Mouse (Mus musculus): ENCODE measurements around the gene Guca1b. TPM values are rescaled to one million over a fixed set of nuclear protein-coding genes. Genes with fewer than 3 reads are reported as not detected.

Gene Guca1b
- polyA plus RNA-seq, 1 experiment from 2014 or later, result 0.60 TPM

GRCm38 (mm10) chr17:47373991-47374390, 11.2 kb upstream of the Guca1b start:
- Histone ChIP-seq H3K9me3 (ENCODE audit: control insufficient read depth, low read length) (no peaks in the 10 kb centered on the region), H3K27ac (ENCODE audit: low read depth, low read length) (no peak overlapping the region), H3K4me3 (ENCODE audit: low read depth, low read length) (no peak overlapping the region), H3K4me1 (replicated peaks; ENCODE audit: control insufficient read depth, insufficient read depth, low read length) (peaks cover 2% of the 10 kb centered on the region; the same call in 1 of the 2 replicates), H3K4me2 (no peak overlapping the region), H3K9ac (ENCODE audit: low read depth, low read length) (no peak overlapping the region), H3K27me3 (replicated peaks; ENCODE audit: control insufficient read depth, insufficient read depth, low read length) (no peaks in the 10 kb centered on the region), H3K36me3 (ENCODE audit: control insufficient read depth, insufficient read depth, low read length) (peaks cover 32% of the 10 kb centered on the region)
- WGBS, result 81% methylated on average over 6 of the region's 6 CpGs
- no peak for ATAC-seq (replicated peaks; ENCODE audit: low FRiP score)
- no peak for DNase-seq (ENCODE audit: low spot score)

GRCm38 (mm10) chr17:47376779-47377280, 8.4 kb upstream of the Guca1b start:
- H3K9ac ChIP-seq (ENCODE audit: low read depth, low read length), result no peak overlapping the region
- WGBS, result 85% methylated on average over 6 of the region's 6 CpGs
- H3K9me3 ChIP-seq (ENCODE audit: control insufficient read depth, low read length), result no peaks in the 10 kb centered on the region
- no peak overlapping the region for H3K27ac ChIP-seq (ENCODE audit: low read depth, low read length)
- H3K4me3 ChIP-seq (ENCODE audit: low read depth, low read length), result no peak overlapping the region
- peaks cover 38% of the 10 kb centered on the region for H3K36me3 ChIP-seq (ENCODE audit: control insufficient read depth, insufficient read depth, low read length)
- ATAC-seq (replicated peaks; ENCODE audit: low FRiP score) (no peak), DNase-seq (ENCODE audit: low spot score) (no peak)
- H3K4me1 ChIP-seq (replicated peaks; ENCODE audit: control insufficient read depth, insufficient read depth, low read length), result no peaks in the 10 kb centered on the region; the same call in 1 of the 2 replicates
- no peaks in the 10 kb centered on the region for H3K27me3 ChIP-seq (replicated peaks; ENCODE audit: control insufficient read depth, insufficient read depth, low read length)
- no peak overlapping the region for H3K4me2 ChIP-seq

GRCm38 (mm10) chr17:47378133-47378532, 7.1 kb upstream of the Guca1b start:
- DNase-seq (ENCODE audit: low spot score), result no peak
- no peak overlapping the region for H3K4me2 ChIP-seq
- H3K36me3 ChIP-seq (ENCODE audit: control insufficient read depth, insufficient read depth, low read length), result peaks cover 33% of the 10 kb centered on the region
- no peak overlapping the region for H3K4me3 ChIP-seq (ENCODE audit: low read depth, low read length)
- H3K9ac ChIP-seq (ENCODE audit: low read depth, low read length), result no peak overlapping the region
- ATAC-seq (replicated peaks; ENCODE audit: low FRiP score), result no peak
- WGBS, result 89% methylated on average over 15 of the region's 15 CpGs
- H3K9me3 ChIP-seq (ENCODE audit: control insufficient read depth, low read length), result no peaks in the 10 kb centered on the region
- H3K27me3 ChIP-seq (replicated peaks; ENCODE audit: control insufficient read depth, insufficient read depth, low read length), result no peaks in the 10 kb centered on the region
- H3K27ac ChIP-seq (ENCODE audit: low read depth, low read length), result no peak overlapping the region
- no peaks in the 10 kb centered on the region; the same call in 1 of the 2 replicates for H3K4me1 ChIP-seq (replicated peaks; ENCODE audit: control insufficient read depth, insufficient read depth, low read length)

- WGBS, result 90% methylated on average over 11 of the region's 11 CpGs
- Histone ChIP-seq H3K9me3 (ENCODE audit: control insufficient read depth, low read length) (no peaks in the 10 kb centered on the region; the same call in 1 of the 2 replicates), H3K9ac (ENCODE audit: low read depth, low read length) (no peak overlapping the region), H3K27ac (ENCODE audit: low read depth, low read length) (no peak overlapping the region), H3K4me1 (replicated peaks; ENCODE audit: control insufficient read depth, insufficient read depth, low read length) (no peaks in the 10 kb centered on the region; the same call in 1 of the 2 replicates), H3K36me3 (ENCODE audit: control insufficient read depth, insufficient read depth, low read length) (peaks cover 16% of the 10 kb centered on the region), H3K4me3 (ENCODE audit: low read depth, low read length) (no peak overlapping the region), H3K4me2 (no peak overlapping the region), H3K27me3 (replicated peaks; ENCODE audit: control insufficient read depth, insufficient read depth, low read length) (no peaks in the 10 kb centered on the region)
- DNase-seq (ENCODE audit: low spot score), result no peak
- ATAC-seq (replicated peaks; ENCODE audit: low FRiP score), result no peak
Observed at GRCm38 (mm10) chr17:47381917-47382316, 3.3 kb upstream of the Guca1b start.

GRCm38 (mm10) chr17:47383266-47383665, 1.9 kb upstream of the Guca1b start:
- Histone ChIP-seq H3K9ac (ENCODE audit: low read depth, low read length) (no peak overlapping the region), H3K27ac (ENCODE audit: low read depth, low read length) (no peak overlapping the region), H3K36me3 (ENCODE audit: control insufficient read depth, insufficient read depth, low read length) (peaks cover 11% of the 10 kb centered on the region), H3K9me3 (ENCODE audit: control insufficient read depth, low read length) (no peaks in the 10 kb centered on the region; the same call in 1 of the 2 replicates), H3K27me3 (replicated peaks; ENCODE audit: control insufficient read depth, insufficient read depth, low read length) (no peaks in the 10 kb centered on the region), H3K4me3 (ENCODE audit: low read depth, low read length) (no peak overlapping the region), H3K4me2 (no peak overlapping the region), H3K4me1 (replicated peaks; ENCODE audit: control insufficient read depth, insufficient read depth, low read length) (no peaks in the 10 kb centered on the region; the same call in 1 of the 2 replicates)
- DNase-seq (ENCODE audit: low spot score) (no peak), ATAC-seq (replicated peaks; ENCODE audit: low FRiP score) (no peak)
- 82% methylated on average over 4 of the region's 4 CpGs for WGBS

GRCm38 (mm10) chr17:47384064-47384463, 1.1 kb upstream of the Guca1b start:
- no peak overlapping the region for H3K4me3 ChIP-seq (ENCODE audit: low read depth, low read length)
- H3K36me3 ChIP-seq (ENCODE audit: control insufficient read depth, insufficient read depth, low read length), result peaks cover 6% of the 10 kb centered on the region; the same call in 1 of the 2 replicates
- H3K27ac ChIP-seq (ENCODE audit: low read depth, low read length), result no peak overlapping the region
- ATAC-seq (replicated peaks; ENCODE audit: low FRiP score) (no peak), DNase-seq (ENCODE audit: low spot score) (no peak)
- H3K4me2 ChIP-seq, result no peak overlapping the region
- WGBS, result 88% methylated on average over 3 of the region's 3 CpGs
- H3K27me3 ChIP-seq (replicated peaks; ENCODE audit: control insufficient read depth, insufficient read depth, low read length), result no peaks in the 10 kb centered on the region
- no peaks in the 10 kb centered on the region; the same call in 1 of the 2 replicates for H3K4me1 ChIP-seq (replicated peaks; ENCODE audit: control insufficient read depth, insufficient read depth, low read length)
- no peak overlapping the region for H3K9ac ChIP-seq (ENCODE audit: low read depth, low read length)
- no peaks in the 10 kb centered on the region; the same call in 1 of the 2 replicates for H3K9me3 ChIP-seq (ENCODE audit: control insufficient read depth, low read length)

- Histone ChIP-seq H3K4me1 (replicated peaks; ENCODE audit: control insufficient read depth, insufficient read depth, low read length) (no peaks in the 10 kb centered on the region), H3K4me3 (ENCODE audit: low read depth, low read length) (no peak overlapping the region), H3K27ac (ENCODE audit: low read depth, low read length) (no peak overlapping the region), H3K9me3 (ENCODE audit: control insufficient read depth, low read length) (no peaks in the 10 kb centered on the region; the same call in 1 of the 2 replicates), H3K4me2 (no peak overlapping the region), H3K36me3 (ENCODE audit: control insufficient read depth, insufficient read depth, low read length) (no peaks in the 10 kb centered on the region), H3K9ac (ENCODE audit: low read depth, low read length) (no peak overlapping the region), H3K27me3 (replicated peaks; ENCODE audit: control insufficient read depth, insufficient read depth, low read length) (no peaks in the 10 kb centered on the region)
- no peak for DNase-seq (ENCODE audit: low spot score)
- no peak for ATAC-seq (replicated peaks; ENCODE audit: low FRiP score)
- 62% methylated on average over 4 of the region's 4 CpGs for WGBS
Observed at GRCm38 (mm10) chr17:47386649-47387048, 1.5 kb downstream of the Guca1b start.

GRCm38 (mm10) chr17:47394223-47394869, 9.2 kb downstream of the Guca1b start:
- peak overlapping the region; percentile 66 for H3K4me2 ChIP-seq
- H3K4me3 ChIP-seq (ENCODE audit: low read depth, low read length), result peak overlapping the region; percentile 44
- H3K27ac ChIP-seq (ENCODE audit: low read depth, low read length), result no peak overlapping the region
- DNase-seq (ENCODE audit: low spot score) (no peak), ATAC-seq (replicated peaks; ENCODE audit: low FRiP score) (no peak)
- H3K9ac ChIP-seq (ENCODE audit: low read depth, low read length), result 0 out of 2 replicates have a peak overlapping the region, but pooled peaks have one; percentile 1
- no peaks in the 10 kb centered on the region for H3K36me3 ChIP-seq (ENCODE audit: control insufficient read depth, insufficient read depth, low read length)
- H3K4me1 ChIP-seq (replicated peaks; ENCODE audit: control insufficient read depth, insufficient read depth, low read length), result peaks cover 11% of the 10 kb centered on the region; the same call in 1 of the 2 replicates
- peaks cover 17% of the 10 kb centered on the region for H3K27me3 ChIP-seq (replicated peaks; ENCODE audit: control insufficient read depth, insufficient read depth, low read length)
- 12% methylated on average over 24 of the region's 24 CpGs for WGBS
- H3K9me3 ChIP-seq (ENCODE audit: control insufficient read depth, low read length), result no peaks in the 10 kb centered on the region

All from liver, embryonic 11.5 days (tissue).